Mouse (Mus musculus): Measurements from ENCODE around the gene Dnajc21. TPM values are rescaled to one million over a fixed set of nuclear protein-coding genes. Genes with fewer than 3 reads are reported as not detected.
"Not testable (repeated sequence)": the region's sequence is repeated elsewhere in the genome, so short reads cannot be mapped to it uniquely, and the experiment has no call there.

The Dnajc21 gene
- 10 to 100 TPM; 31.3 to 36.5 TPM for total RNA-seq (2021)
- long read RNA-seq, experiment 1, transcript Dnajc21-201 (12 exons, 2,060 nt): major isoform, 22 of 27 reads
- long read RNA-seq, experiment 1, partial matches to known transcripts: 1 of 27 reads
- long read RNA-seq, experiment 1, other reads (novel, unspliced or antisense): 4 of 27 reads
- long read RNA-seq, experiment 2, transcript Dnajc21-201 (12 exons, 2,060 nt): major isoform, 30 of 35 reads
- long read RNA-seq, experiment 2, partial matches to known transcripts: 2 of 35 reads
- long read RNA-seq, experiment 2, other reads (novel, unspliced or antisense): 3 of 35 reads

DNA sequence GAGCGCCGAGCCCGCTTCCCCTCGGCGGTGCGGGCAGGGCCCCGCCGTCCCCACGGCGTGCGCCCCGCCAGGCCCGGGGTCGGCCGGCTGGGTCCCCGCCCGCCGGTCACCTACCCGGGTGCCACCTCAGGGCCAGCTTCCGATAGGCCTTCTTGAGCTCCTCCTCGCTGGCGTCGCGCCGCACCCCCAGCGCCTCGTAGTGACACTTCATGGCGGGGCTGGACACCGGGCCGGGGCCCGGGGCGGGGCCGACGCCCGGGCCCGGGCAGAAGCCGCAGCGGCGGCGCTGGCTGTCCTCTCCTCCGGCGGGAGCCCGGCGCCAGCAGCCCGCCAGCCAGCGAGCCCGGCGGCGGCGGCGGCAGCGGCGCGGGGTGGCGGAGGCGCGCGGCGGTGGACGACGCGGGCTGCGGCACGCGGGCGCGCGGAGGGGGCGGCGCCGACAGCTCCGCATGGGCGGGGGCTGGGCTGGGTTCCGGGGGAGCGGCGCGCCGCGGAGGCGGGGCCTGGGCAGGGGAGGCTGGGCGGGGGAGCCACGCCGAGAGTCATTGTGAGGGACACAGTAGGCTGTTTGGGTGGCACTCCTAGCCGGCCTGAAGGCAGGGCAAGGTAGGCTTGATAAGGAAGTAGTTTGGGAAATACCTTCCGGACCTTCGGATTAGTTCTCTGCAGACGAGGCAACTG lies at the start of gene Dnajc21:
Gene Dnajc21, minus strand, starts transcription at position 366 of the 681 bp plus-strand sequence.
- Histone ChIP-seq H3K27ac (peak within 1 kb of the TSS; percentile 74), H3K4me3 (peak within 1 kb of the TSS; percentile 89)
- intact Hi-C loops (cut with DNase I): loop anchor here (1.0 to 10.0 kb wide), 2 partner anchors 16 to 1015 kb away; partner anchors contain the start of gene Rad1
- DNase-seq (ENCODE audit: extremely low spot score in 1 of 2, low spot score in 2 of 2): peak; percentile 76 to 80
- TF ChIP-seq CTCF (IDR thresholded peaks at IDR 0.05): no peak

DNA sequence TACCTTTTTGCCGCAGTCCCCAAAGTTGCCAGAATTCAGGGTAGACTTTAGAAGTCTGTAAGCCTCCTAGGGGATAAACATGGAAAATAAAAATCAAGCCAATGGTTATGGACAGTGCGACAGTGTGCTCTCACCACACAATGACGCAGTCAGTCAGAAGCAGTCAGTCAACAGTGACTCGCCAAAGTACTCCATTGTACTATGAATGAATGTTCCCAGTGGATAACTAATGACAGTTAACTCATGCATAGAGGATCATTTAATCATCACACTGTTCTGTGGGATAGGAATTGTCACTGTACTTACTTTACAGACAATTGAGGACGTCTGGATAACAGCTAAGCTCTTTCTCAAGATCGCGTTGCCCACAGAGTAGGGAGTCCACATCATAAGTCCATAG lies 44.9 kb upstream of the Dnajc21 start:
- intact Hi-C loops (cut with DNase I): no loop called here
- Histone ChIP-seq H3K27ac (no peak overlapping the region), H3K4me3 (no peak overlapping the region)
- DNase-seq (ENCODE audit: extremely low spot score in 1 of 2, low spot score in 2 of 2): no peak
- no peak for TF ChIP-seq CTCF (IDR thresholded peaks at IDR 0.05)

DNA sequence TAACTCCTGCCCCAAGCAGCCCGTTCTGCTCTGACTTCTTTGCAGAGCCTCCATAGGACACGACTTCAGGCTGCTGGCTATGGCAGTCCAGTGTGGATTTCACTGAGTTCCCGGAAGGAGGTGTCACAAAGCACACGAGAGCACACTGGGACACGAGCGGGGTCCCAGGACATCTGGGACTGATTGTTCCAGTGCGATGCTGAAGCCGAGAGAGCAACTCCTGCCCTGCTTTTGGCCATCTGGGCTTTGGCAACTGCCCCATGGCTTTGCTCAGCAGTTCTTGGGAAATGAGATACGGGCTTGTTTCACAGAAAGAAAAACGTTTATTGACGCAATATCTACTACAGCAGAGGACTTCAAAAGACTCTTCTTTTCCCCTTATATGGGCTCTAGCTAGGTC lies 35.8 kb upstream of the Dnajc21 start:
- no peak overlapping the region for H3K27ac ChIP-seq
- no peak overlapping the region for H3K4me3 ChIP-seq
- intact Hi-C loops (cut with DNase I): no loop called here
- TF ChIP-seq CTCF (IDR thresholded peaks at IDR 0.05): no peak
- DNase-seq (ENCODE audit: extremely low spot score in 1 of 2, low spot score in 2 of 2): no peak

DNA sequence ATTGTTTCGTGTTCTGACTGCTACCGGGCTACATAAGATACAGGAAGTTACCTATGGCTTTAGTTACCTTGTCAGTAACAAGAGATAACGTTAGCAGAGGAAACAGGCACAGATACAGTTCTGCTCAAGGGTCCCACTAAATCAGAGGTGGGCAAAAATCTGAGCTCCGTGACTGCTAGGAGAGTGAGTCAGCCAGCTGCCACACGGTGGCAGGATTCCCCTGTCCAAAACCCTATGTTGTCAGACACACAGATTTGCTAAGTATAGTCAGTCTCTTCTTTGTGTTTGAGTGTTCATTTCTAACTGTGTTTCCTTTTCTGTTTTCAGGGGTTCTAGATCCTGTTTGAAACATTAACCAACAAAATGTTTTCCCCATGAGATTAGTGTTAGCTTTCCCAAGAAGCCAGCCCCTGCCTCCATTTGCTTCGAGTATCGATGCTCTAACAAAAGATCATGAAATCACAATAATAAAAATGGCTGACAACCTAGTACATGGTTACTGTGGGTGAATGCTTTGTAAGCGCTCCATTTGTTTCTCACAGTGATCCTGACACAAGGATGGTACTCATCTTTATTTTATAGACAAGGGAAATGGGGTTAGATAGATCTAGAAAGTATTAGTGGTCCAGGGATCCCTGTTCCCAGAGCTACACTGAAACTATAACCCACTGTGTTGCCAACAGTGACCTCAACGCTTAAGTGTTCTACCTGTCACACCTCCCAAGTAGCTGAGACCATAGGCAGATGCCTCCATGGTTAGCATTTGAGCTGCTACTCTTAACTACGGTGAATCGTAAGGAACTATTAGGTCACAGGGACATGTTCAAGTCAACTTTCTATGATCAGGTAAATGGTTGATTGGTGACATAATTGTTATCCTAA lies 30.8 kb upstream of the Dnajc21 start:
- peak; percentile 44 to 57 for DNase-seq (ENCODE audit: extremely low spot score in 1 of 2, low spot score in 2 of 2)
- H3K4me3 ChIP-seq: no peak overlapping the region
- TF ChIP-seq CTCF (IDR thresholded peaks at IDR 0.05): peak; percentile 88
- intact Hi-C loops (cut with DNase I): loop anchor here (1.0 to 5.0 kb wide), 3 partner anchors 372 to 481 kb away; partner anchors contain the start of gene Amacr
- no peak overlapping the region for H3K27ac ChIP-seq

DNA sequence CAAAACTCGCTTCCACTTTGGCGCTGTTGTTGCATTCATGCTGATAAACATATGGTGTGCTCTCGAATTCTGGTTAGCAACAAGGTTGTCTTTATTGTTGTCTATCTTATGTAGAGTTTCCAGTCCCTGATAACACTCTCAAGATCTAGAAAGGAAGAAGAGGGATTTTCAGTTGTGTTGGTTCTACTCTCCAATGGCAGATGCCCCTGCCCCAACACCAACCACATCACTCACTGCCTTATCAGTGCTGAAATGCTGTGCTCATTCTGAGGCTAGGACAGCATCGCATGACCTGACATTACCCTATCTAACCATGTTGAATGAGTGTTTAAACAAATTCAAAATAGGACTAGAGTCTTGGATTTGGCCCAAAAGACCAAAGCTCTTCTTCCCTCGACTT lies 29.7 kb upstream of the Dnajc21 start:
- DNase-seq (ENCODE audit: extremely low spot score in 1 of 2, low spot score in 2 of 2): no peak
- intact Hi-C loops (cut with DNase I): loop anchor here (2.0 to 5.0 kb wide), 2 partner anchors 373 to 482 kb away; partner anchors contain the start of gene Amacr

DNA sequence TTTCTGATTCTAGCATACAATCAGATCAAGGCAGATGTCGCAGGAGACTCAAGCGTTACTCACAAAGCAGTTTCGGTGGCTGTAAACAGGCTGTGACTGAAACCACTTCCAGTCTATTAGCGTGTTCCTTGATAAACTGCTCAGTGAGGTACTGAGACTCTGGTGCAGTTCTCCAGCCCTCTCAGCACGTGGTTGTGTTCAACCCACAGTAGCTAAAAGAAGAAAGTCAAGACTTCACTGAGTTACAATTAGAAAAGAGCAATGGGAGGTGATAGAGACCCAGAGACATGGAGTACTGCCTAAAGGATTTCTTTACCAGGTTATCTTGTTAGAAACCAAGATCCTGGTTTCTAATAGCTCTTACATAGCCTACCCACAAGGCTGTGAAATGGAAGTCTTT lies 29.3 kb upstream of the Dnajc21 start:
- no peak for TF ChIP-seq CTCF (IDR thresholded peaks at IDR 0.05)
- Histone ChIP-seq H3K4me3 (no peak overlapping the region), H3K27ac (no peak overlapping the region)
- no peak for DNase-seq (ENCODE audit: extremely low spot score in 1 of 2, low spot score in 2 of 2)
- intact Hi-C loops (cut with DNase I): loop anchor here (10.0 kb wide), 1 partner anchor 885 kb away; no protein-coding TSS in a partner anchor

More for the DNA sequence above, 29.7 kb upstream of the Dnajc21 start:
- TF ChIP-seq CTCF (IDR thresholded peaks at IDR 0.05): no peak
- no peak overlapping the region for H3K4me3 ChIP-seq
- H3K27ac ChIP-seq: no peak overlapping the region

DNA sequence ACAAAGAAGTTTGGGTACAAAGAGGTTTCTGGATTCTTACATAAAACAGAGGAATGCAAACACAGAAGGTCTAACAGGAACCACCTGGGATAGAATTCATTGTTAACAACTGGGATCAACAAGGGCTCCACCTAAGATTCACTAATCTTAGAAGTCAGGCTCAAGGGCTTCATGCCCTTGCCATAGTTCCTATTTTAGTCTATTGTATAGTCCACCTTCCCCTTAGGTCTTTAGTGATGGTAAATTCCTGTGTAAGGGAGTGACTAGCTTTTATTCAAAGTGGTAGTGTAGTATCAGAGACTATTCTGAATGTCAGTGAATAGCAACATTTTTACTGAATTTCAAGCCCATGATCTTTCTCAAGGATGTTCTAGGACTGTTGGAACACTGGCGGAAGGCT lies 26.4 kb upstream of the Dnajc21 start:
- intact Hi-C loops (cut with DNase I): loop anchor here (10.0 kb wide), 1 partner anchor 888 kb away; no protein-coding TSS in a partner anchor
- not testable (repeated sequence) for H3K27ac ChIP-seq; H3K4me3 ChIP-seq; DNase-seq (ENCODE audit: extremely low spot score in 1 of 2, low spot score in 2 of 2)

DNA sequence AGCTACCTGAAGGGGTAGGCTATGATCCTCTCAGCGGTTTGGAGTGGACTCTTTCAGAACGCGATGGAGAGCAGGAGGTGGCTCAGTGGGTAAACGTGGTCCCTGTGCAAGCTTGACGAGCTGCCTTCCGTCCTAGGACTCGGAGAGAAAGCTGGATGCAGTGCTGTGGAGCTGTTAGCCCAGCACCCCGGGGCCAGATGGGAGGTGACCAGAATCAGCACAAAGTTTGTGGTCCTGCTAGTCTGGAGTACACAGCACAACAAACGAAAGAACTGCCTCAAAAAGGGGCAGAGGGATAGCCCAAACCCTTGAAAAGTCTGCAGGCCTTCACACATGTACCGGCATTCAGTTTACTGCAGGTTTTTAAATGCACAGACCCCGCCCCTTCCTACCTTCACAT lies 25.6 kb upstream of the Dnajc21 start:
- no peak overlapping the region for H3K27ac ChIP-seq
- DNase-seq (ENCODE audit: extremely low spot score in 1 of 2, low spot score in 2 of 2): no peak
- TF ChIP-seq CTCF (IDR thresholded peaks at IDR 0.05): no peak
- intact Hi-C loops (cut with DNase I): loop anchor here (10.0 kb wide), 1 partner anchor 889 kb away; no protein-coding TSS in a partner anchor
- H3K4me3 ChIP-seq: no peak overlapping the region

DNA sequence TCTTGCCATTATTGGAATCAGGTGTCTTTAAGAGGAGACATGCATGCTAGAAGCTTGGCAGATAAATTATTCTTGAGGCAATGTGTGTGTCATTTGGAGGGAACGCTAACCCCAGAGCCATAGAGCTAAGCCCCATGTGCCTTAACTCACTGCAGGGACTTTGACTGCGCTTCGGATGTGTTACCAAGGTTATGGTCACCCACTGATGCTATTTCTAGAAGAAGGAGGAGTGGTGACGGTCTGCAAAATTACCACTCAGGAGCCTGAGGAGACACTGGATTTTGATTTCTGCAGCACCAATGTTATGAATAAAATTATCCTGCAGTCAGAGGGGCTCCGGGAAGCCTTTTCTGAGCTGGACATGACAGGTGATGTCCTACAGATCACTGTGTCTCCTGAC lies 19.8 kb upstream of the Dnajc21 start:
- no peak for DNase-seq (ENCODE audit: extremely low spot score in 1 of 2, low spot score in 2 of 2)
- H3K27ac ChIP-seq: peak overlapping the region; percentile 62
- no peak for TF ChIP-seq CTCF (IDR thresholded peaks at IDR 0.05)
- H3K4me3 ChIP-seq: no peak overlapping the region
- intact Hi-C loops (cut with DNase I): loop anchor here (10.0 kb wide), 1 partner anchor 895 kb away; no protein-coding TSS in a partner anchor

DNA sequence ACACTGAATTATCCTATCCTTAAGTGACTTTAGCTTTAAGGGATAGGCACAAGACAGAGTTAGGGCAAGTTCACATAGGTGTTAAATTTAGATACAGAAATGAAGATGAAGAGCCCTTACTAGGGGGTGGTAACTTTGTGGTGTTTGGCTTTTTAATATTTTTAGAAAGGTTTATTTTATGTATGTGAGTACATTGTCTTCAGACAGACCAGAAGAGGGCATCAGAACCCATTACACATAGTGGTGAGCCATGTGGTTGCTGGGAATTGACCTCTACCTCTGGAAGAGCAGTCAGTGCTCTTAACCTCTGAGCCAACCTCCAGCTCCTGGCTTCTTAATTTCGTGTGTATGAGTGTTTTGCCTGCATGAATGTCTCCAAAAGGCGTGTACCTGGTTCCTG lies 16.9 kb upstream of the Dnajc21 start:
- H3K4me3 ChIP-seq: no peak overlapping the region
- H3K27ac ChIP-seq: no peak overlapping the region
- DNase-seq (ENCODE audit: extremely low spot score in 1 of 2, low spot score in 2 of 2): no peak
- peak; percentile 6 for TF ChIP-seq CTCF (IDR thresholded peaks at IDR 0.05)
- intact Hi-C loops (cut with DNase I): loop anchor here (5.0 kb wide), 2 partner anchors 495 to 1345 kb away; partner anchors contain the start of genes Amacr and Lmbrd2

DNA sequence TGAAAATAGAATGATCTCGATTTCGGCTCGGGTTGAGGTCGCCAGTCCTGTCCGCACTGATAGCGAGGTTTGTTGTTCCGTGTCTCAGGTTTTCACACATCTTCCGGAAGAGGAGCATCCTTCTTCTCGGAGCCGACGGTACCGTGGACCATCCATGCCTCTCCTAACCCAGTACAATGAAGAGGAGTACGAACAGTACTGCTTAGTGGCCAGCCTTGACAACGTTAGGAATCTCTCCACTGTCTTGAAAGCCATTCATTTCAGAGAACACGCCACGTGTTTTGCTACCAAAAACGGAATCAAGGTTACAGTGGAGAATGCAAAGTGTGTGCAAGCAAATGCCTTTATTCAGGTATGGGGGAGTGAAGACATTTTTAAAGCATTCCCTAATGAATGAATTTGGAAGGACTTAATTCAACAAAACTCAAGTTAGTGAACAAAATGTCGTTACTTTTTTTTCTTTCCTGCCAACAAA lies 16.1 kb upstream of the Dnajc21 start:
- no peak for DNase-seq (ENCODE audit: extremely low spot score in 1 of 2, low spot score in 2 of 2)
- TF ChIP-seq CTCF (IDR thresholded peaks at IDR 0.05): no peak
- intact Hi-C loops (cut with DNase I): loop anchor here (1.0 to 5.0 kb wide), 3 partner anchors 16 to 1344 kb away; partner anchors contain the start of genes Amacr, Dnajc21 and Lmbrd2
- Histone ChIP-seq H3K27ac (peak overlapping the region; percentile 83), H3K4me3 (peak overlapping the region; percentile 72)

All from left cerebral cortex, adult 2 months (tissue).